Mouse (Mus musculus) megakaryocyte, embryonic 14.5 days (primary cell): ENCODE data around the gene Slc35e3. TPM values are rescaled to one million over a fixed set of nuclear protein-coding genes. Genes with fewer than 3 reads are reported as not detected.

ENCODE experiments used
- H3K27me3 ChIP-seq: replicated peaks from 2 replicates; pipeline ENCODE3; 2012; ENCODE audit warnings: inconsistent platforms
- H3K36me3 ChIP-seq: replicated peaks from 2 replicates; pipeline ENCODE3; 2012; ENCODE audit warnings: low read length, inconsistent platforms, mixed read lengths
- H3K4me1 ChIP-seq: 2 replicates; pipeline ENCODE4 v1.6.1; 2012; ENCODE audit warnings: inconsistent platforms
- H3K4me3 ChIP-seq: replicated peaks from 2 replicates; pipeline ENCODE3; 2012; ENCODE audit warnings: moderate library complexity, mild to moderate bottlenecking, inconsistent platforms
- H3K9me3 ChIP-seq: 2 replicates; pipeline ENCODE4 v1.6.1; 2012; ENCODE audit warnings: inconsistent platforms
- FLI1 ChIP-seq: IDR thresholded peaks from 2 replicates; pipeline ENCODE4 v1.6.1; 2012; ENCODE audit warnings: low read length, inconsistent platforms, mixed read lengths
- GATA1 ChIP-seq: IDR thresholded peaks from 3 replicates; pipeline ENCODE4 v1.6.1; 2012; ENCODE audit warnings: mixed read lengths, low read length, inconsistent platforms, borderline replicate concordance
- polyA plus RNA-seq: library from polyadenylated mRNA; stranded (reverse); fragments of >175 nt; gene quantifications from 2 replicates; pipeline ENCODE4 v1.2.3, GENCODE M21; 2012; ENCODE audit warnings: low replicate concordance; ENCODE audit not compliant: insufficient read depth

Slc35e3 gene
- polyA plus RNA-seq, 1 experiment: 0.47 TPM

DNA sequence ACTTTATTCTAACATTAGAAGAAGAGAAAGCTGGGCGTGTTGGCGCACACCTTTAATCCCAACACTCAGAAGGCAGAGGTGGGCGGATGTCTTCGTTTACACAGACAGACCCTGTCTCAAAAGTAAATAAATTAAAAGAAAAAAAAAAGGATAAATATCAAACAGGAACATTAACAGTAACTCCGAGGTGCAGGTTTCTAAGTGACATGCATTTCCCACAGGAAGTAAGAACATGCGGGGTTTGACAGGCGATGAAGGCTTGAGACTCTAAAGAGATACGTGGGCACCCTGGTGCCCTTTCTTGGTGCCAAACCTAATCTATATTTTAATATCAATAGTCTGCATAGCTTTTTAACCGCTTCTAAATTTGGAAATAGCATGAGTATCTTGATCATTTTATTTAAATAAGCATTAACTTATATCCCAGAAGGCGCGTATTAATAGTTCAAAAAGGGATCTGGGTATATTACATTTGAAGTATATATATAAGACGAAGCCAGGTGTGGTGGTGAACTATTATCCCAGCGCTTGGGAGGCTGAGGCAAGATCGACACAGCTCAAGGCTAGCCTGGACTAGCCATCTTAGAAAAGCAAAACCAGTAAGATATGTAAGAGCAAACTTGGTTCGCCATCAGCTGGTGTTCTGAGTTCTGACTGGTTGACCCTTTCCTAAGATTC lies 60.9 kb downstream of the Slc35e3 start:
- no peaks in the 10 kb centered on the region for H3K9me3 ChIP-seq
- H3K4me1 ChIP-seq: peaks cover 8% of the 10 kb centered on the region; the same call in 1 of the 2 replicates
- peaks cover 5% of the 10 kb centered on the region for H3K27me3 ChIP-seq
- H3K36me3 ChIP-seq: peaks cover 29% of the 10 kb centered on the region
- TF ChIP-seq FLI1 (no peak), GATA1 (no peak)
- no peak overlapping the region for H3K4me3 ChIP-seq

GRCm38 (mm10) chr10:117684298-117685170 lies 61.6 kb downstream of the Slc35e3 start:
- H3K4me1 ChIP-seq: peaks cover 8% of the 10 kb centered on the region; the same call in 1 of the 2 replicates
- peaks cover 5% of the 10 kb centered on the region for H3K27me3 ChIP-seq
- no peak overlapping the region for H3K4me3 ChIP-seq
- TF ChIP-seq GATA1 (no peak), FLI1 (no peak)
- no peaks in the 10 kb centered on the region for H3K9me3 ChIP-seq
- H3K36me3 ChIP-seq: peaks cover 22% of the 10 kb centered on the region

DNA sequence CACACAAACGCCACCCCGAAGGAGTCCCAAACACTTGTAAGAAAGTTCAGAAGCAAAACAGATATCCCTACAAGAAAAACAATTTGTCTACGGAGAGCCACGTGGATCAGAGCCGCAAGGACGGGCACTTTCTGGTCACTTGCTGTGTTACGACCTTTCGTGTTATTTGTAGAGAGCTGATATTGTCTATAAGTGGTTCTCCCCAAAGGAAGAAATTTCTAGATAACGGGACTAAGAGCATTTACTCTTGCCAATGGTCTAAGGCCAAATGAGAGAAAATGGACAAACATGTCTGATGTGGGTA lies 62.5 kb downstream of the Slc35e3 start:
- H3K4me1 ChIP-seq: peaks cover 8% of the 10 kb centered on the region; the same call in 1 of the 2 replicates
- H3K9me3 ChIP-seq: no peaks in the 10 kb centered on the region
- peaks cover 5% of the 10 kb centered on the region for H3K27me3 ChIP-seq
- H3K36me3 ChIP-seq: peaks cover 13% of the 10 kb centered on the region
- H3K4me3 ChIP-seq: no peak overlapping the region
- no peak for TF ChIP-seq GATA1
- TF ChIP-seq FLI1: no peak

Other genes starting within 250 kb of the Slc35e3 start
- gene Cpm, start 116.9 kb downstream of the Slc35e3 start, polyA plus RNA-seq: 0.31 TPM in 1 of 2 replicates, not detected in the other
- 39.9 and 41.8 TPM in 2 replicates for gene Mdm2, start 35.6 kb downstream of the Slc35e3 start, polyA plus RNA-seq
- 10.8 TPM in 1 of 2 replicates, not detected in the other for gene Nup107, start 46.3 kb upstream of the Slc35e3 start, polyA plus RNA-seq
- gene Rap1b, start 99.7 kb upstream of the Slc35e3 start, polyA plus RNA-seq: 87.7 and 210 TPM in 2 replicates